ENCODE assay signal across 8 mouse cellular contexts in the genomic region with DNA sequence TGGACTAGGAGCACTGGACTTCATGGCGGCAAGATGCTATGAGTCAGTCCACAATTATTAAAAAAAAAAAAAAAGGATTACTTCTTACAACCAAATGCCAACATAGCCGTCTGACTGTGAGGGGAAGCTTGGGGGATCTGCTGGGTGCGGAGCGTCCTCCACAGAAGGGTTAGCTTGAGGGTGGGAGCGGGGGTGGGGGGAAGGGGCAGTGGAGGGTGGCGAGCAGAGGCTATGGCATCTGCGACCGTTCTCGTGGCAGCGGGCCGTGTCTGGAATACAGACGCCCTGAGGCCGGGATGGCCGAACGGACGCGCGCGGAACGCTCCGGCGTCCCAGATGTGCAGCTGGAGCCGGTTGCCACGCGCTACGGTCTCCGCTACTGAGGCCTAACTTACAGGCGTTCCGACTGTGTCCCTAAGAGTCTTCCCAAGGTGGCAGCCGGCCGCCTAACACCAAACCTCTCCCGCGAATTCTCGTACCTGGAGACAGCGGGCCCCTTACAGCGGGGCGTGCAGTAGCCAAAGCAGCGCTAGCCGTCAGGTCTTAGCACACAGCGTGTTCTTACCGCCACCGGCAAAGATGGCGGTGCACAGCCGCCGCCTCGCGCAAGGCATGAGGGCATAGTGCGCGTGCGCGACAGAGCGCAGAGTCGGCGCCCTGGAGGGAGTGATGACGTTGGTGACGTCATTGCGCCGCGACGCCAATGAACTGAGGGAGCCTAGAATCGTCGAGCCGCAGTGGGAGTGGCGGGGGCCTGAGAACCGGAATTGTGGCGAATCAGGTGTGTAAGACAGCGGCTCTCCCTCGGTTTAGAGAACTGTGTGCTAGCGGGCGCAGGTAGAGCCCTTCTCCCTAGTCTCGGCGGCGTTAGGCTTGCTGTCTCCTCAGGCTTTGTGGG. TPM values are rescaled to one million over a fixed set of nuclear protein-coding genes. Genes with fewer than 3 reads are reported as not detected.
DNase-seq lines count a peak whose midpoint lies in the region; ATAC-seq and TF ChIP-seq lines count a peak whose summit lies in the region.

A gene (minus strand): TSS at position 677 of the 898 bp plus-strand sequence.
A gene (plus strand): TSS at position 757 of the 898 bp plus-strand sequence.

- no peak for TF ChIP-seq EP300 in liver, embryonic 14.5 days (IDR thresholded peaks at IDR 0.05; ENCODE audit: low read depth)
- TF ChIP-seq EP300 in stomach, postnatal 0 days (optimal IDR thresholded peaks at IDR 0.05) = no peak

- no peak; the same call in 1 of the 2 replicates for TF ChIP-seq CTCF in liver, embryonic 14.5 days (IDR thresholded peaks at IDR 0.05; ENCODE audit: low read depth)
- no peak for TF ChIP-seq CTCF in stomach, postnatal 0 days (IDR thresholded peaks at IDR 0.05; ENCODE audit: low read depth)

- H3K4me3 ChIP-seq in forebrain, embryonic 10.5 days = peak within 1 kb of the TSS; percentile 93
- peak within 1 kb of the TSS; percentile 83 for H3K4me3 ChIP-seq in heart, embryonic 15.5 days
- H3K4me3 ChIP-seq in liver, embryonic 14.5 days (ENCODE audit: insufficient read depth in 1 of 2, low read depth in 2 of 2, low read length in 2 of 2) = peak within 1 kb of the TSS; percentile 73 to 95
- H3K4me3 ChIP-seq in neural tube, embryonic 11.5 days (ENCODE audit: low read depth, low read length) = peak within 1 kb of the TSS; percentile 92
- peak within 1 kb of the TSS; percentile 95 for H3K4me3 ChIP-seq in stomach, postnatal 0 days (ENCODE audit: low read depth, low read length)

- H3K4me1 ChIP-seq in forebrain, embryonic 10.5 days = peaks cover 23% of the 10 kb centered on the region
- peaks cover 8% of the 10 kb centered on the region; the same call in 1 of the 2 replicates for H3K4me1 ChIP-seq in heart, embryonic 15.5 days (replicated peaks)
- H3K4me1 ChIP-seq in liver, embryonic 14.5 days (replicated peaks; ENCODE audit: control insufficient read depth in 2 of 2, insufficient read depth in 2 of 2, low read length in 1 of 2) = peaks cover 2 to 7% of the 10 kb centered on the region in 2 experiments; a peak in 3 of 4 replicates
- H3K4me1 ChIP-seq in neural tube, embryonic 11.5 days (ENCODE audit: control insufficient read depth, insufficient read depth, low read length) = 0 out of 2 replicates have a peak, but pooled peaks cover 5% of the 10 kb centered on the region
- H3K4me1 ChIP-seq in stomach, postnatal 0 days (replicated peaks; ENCODE audit: control insufficient read depth, insufficient read depth) = no peaks in the 10 kb centered on the region

- peak within 1 kb of the TSS; percentile 81 for H3K4me2 ChIP-seq in heart, embryonic 15.5 days
- peak within 1 kb of the TSS; percentile 88 for H3K4me2 ChIP-seq in liver, embryonic 14.5 days (ENCODE audit: low read depth)
- H3K4me2 ChIP-seq in neural tube, embryonic 11.5 days (ENCODE audit: low read depth) = peak within 1 kb of the TSS; percentile 65
- peak within 1 kb of the TSS; percentile 66 for H3K4me2 ChIP-seq in stomach, postnatal 0 days (replicated peaks; ENCODE audit: low read depth)

- WGBS in forebrain, embryonic 10.5 days = under 1% methylated on average over 73 of the region's 73 CpGs
- under 1% methylated on average over 73 of the region's 73 CpGs for WGBS in heart, embryonic 15.5 days
- WGBS in liver, embryonic 14.5 days (ENCODE audit: insufficient replicate concordance) = under 1% methylated on average over 73 of the region's 73 CpGs
- under 1% methylated on average over 73 of the region's 73 CpGs for WGBS in neural tube, embryonic 11.5 days
- WGBS in stomach, postnatal 0 days = under 1% methylated on average over 73 of the region's 73 CpGs

- peak within 1 kb of the TSS; percentile 85 for H3K9ac ChIP-seq in heart, embryonic 15.5 days
- peak within 1 kb of the TSS; percentile 84 for H3K9ac ChIP-seq in liver, embryonic 14.5 days (replicated peaks)
- peak within 1 kb of the TSS; percentile 85 for H3K9ac ChIP-seq in neural tube, embryonic 11.5 days (ENCODE audit: low read length)
- peak within 1 kb of the TSS; percentile 83 for H3K9ac ChIP-seq in stomach, postnatal 0 days (ENCODE audit: low read length)

- H3K36me3 ChIP-seq in forebrain, embryonic 10.5 days (replicated peaks) = peaks cover 34% of the 10 kb centered on the region
- peaks cover 15% of the 10 kb centered on the region for H3K36me3 ChIP-seq in heart, embryonic 15.5 days
- peaks cover 15% of the 10 kb centered on the region for H3K36me3 ChIP-seq in liver, embryonic 14.5 days (replicated peaks; ENCODE audit: control insufficient read depth, insufficient read depth, low read depth)
- H3K36me3 ChIP-seq in neural tube, embryonic 11.5 days (ENCODE audit: control insufficient read depth, insufficient read depth, low read length) = peaks cover 4% of the 10 kb centered on the region
- no peaks in the 10 kb centered on the region for H3K36me3 ChIP-seq in stomach, postnatal 0 days (ENCODE audit: control insufficient read depth, insufficient read depth, low read length)

- H3K27ac ChIP-seq in forebrain, embryonic 10.5 days = peak within 1 kb of the TSS; percentile 96
- peak within 1 kb of the TSS; percentile 86 for H3K27ac ChIP-seq in heart, embryonic 15.5 days
- peak within 1 kb of the TSS; percentile 78 for H3K27ac ChIP-seq in liver, embryonic 14.5 days
- peak within 1 kb of the TSS; percentile 85 for H3K27ac ChIP-seq in neural tube, embryonic 11.5 days (ENCODE audit: low read depth, low read length)
- peak within 1 kb of the TSS; percentile 85 for H3K27ac ChIP-seq in stomach, postnatal 0 days (replicated peaks)

- no peaks in the 10 kb centered on the region for H3K27me3 ChIP-seq in forebrain, embryonic 10.5 days (ENCODE audit: poor library complexity, severe bottlenecking)
- H3K27me3 ChIP-seq in heart, embryonic 15.5 days = no peaks in the 10 kb centered on the region
- no peaks in the 10 kb centered on the region for H3K27me3 ChIP-seq in liver, embryonic 14.5 days (ENCODE audit: control insufficient read depth, insufficient read depth, low read length)
- H3K27me3 ChIP-seq in neural tube, embryonic 11.5 days (ENCODE audit: control insufficient read depth, insufficient read depth, low read length) = no peaks in the 10 kb centered on the region
- H3K27me3 ChIP-seq in stomach, postnatal 0 days (ENCODE audit: control insufficient read depth, insufficient read depth, low read length) = no peaks in the 10 kb centered on the region

- ATAC-seq in heart, embryonic 15.5 days (replicated peaks; ENCODE audit: insufficient number of reproducible peaks, insufficient read depth, low FRiP score, low read depth) = peak; percentile 97
- ATAC-seq in liver, embryonic 14.5 days (ENCODE audit: insufficient read depth) = peak; percentile 98
- peak; percentile 98 for ATAC-seq in neural tube, embryonic 11.5 days (ENCODE audit: insufficient read depth, low FRiP score, low TSS enrichment)
- ATAC-seq in stomach, postnatal 0 days (ENCODE audit: low FRiP score, low TSS enrichment) = peak; percentile 99

- no peaks in the 10 kb centered on the region for H3K9me3 ChIP-seq in forebrain, embryonic 10.5 days
- H3K9me3 ChIP-seq in heart, embryonic 15.5 days (replicated peaks) = no peaks in the 10 kb centered on the region
- no peaks in the 10 kb centered on the region for H3K9me3 ChIP-seq in liver, embryonic 14.5 days (ENCODE audit: control insufficient read depth, low read length)
- no peaks in the 10 kb centered on the region for H3K9me3 ChIP-seq in neural tube, embryonic 11.5 days (ENCODE audit: control insufficient read depth, low read length)
- no peaks in the 10 kb centered on the region for H3K9me3 ChIP-seq in stomach, postnatal 0 days (ENCODE audit: control insufficient read depth, low read length)

- DNase-seq in CD8-positive naive resting alpha-beta T cell, adult 2 months (ENCODE audit: low read depth in 2 of 2, low spot score in 2 of 2) = peak; percentile 97 to 98
- peak; percentile 100 for DNase-seq in c-Kit-positive CD71-negative TER-119-negative erythroid progenitor cells, embryonic 14.5 days (ENCODE audit: low read depth)
- peak; percentile 96 for DNase-seq in forebrain, embryonic 10.5 days (ENCODE audit: extremely low spot score, low spot score)
- peak; percentile 99 for DNase-seq in kidney, postnatal 25 days
- peak; percentile 97 to 98 (median 98) for DNase-seq in liver, embryonic 14.5 days (ENCODE audit: low read depth in 3 of 3, low spot score in 3 of 3)
- DNase-seq in neural tube, embryonic 11.5 days (ENCODE audit: low spot score) = peak; percentile 100
- peak; percentile 99 for DNase-seq in stomach, postnatal 0 days (ENCODE audit: low spot score)

RNA-seq across cellular contexts. Expression of the first gene that starts in this region (rescaled TPM):
- polyA plus RNA-seq in forebrain, embryonic 10.5 days (2016; fragmentation: Nextera tagmentation; extraction: Ambion mirVana) = 154 and 159 TPM in 2 replicates
- polyA plus RNA-seq in heart, embryonic 15.5 days (2015; fragmentation: Nextera tagmentation; extraction: Ambion mirVana) = 58.2 and 65.0 TPM in 2 replicates
- polyA plus RNA-seq in liver, embryonic 14.5 days (2012; rRNA removed) = 27.7 and 35.6 TPM in 2 replicates
- 47.2 and 52.2 TPM in 2 replicates for polyA plus RNA-seq in liver, embryonic 14.5 days (2014; fragmentation: Nextera tagmentation; extraction: Ambion mirVana)
- polyA plus RNA-seq in neural tube, embryonic 11.5 days (2014; fragmentation: Nextera tagmentation; extraction: Ambion mirVana) = 135 and 144 TPM in 2 replicates
- polyA plus RNA-seq in stomach, postnatal 0 days (2015; fragmentation: Nextera tagmentation; extraction: Ambion mirVana) = 39.0 and 39.1 TPM in 2 replicates

RNA-seq across cellular contexts. Expression of the second gene that starts in this region (rescaled TPM):
- polyA plus RNA-seq in forebrain, embryonic 10.5 days (2016; fragmentation: Nextera tagmentation; extraction: Ambion mirVana) = 37.6 and 42.9 TPM in 2 replicates
- 19.8 and 20.5 TPM in 2 replicates for polyA plus RNA-seq in heart, embryonic 15.5 days (2015; fragmentation: Nextera tagmentation; extraction: Ambion mirVana)
- polyA plus RNA-seq in liver, embryonic 14.5 days (2012; rRNA removed) = 1.4 and 3.7 TPM in 2 replicates
- 16.7 and 19.7 TPM in 2 replicates for polyA plus RNA-seq in liver, embryonic 14.5 days (2014; fragmentation: Nextera tagmentation; extraction: Ambion mirVana)
- 37.5 and 39.0 TPM in 2 replicates for polyA plus RNA-seq in neural tube, embryonic 11.5 days (2014; fragmentation: Nextera tagmentation; extraction: Ambion mirVana)
- 30.6 and 31.5 TPM in 2 replicates for polyA plus RNA-seq in stomach, postnatal 0 days (2015; fragmentation: Nextera tagmentation; extraction: Ambion mirVana)

Comparison
In these comparisons a context has a peak if more than half of its experiments do, and no peak if none do; other contexts are left out.
1. Peak in every context shown above with its lines: DNase-seq, ATAC-seq, H3K4me3 ChIP-seq and H3K27ac ChIP-seq.